28 mouse cellular contexts compared by ENCODE assay signal in genomic region chr1:78340584-78340983, GRCm38 (mm10). TPM values are rescaled to one million over a fixed set of nuclear protein-coding genes. Genes with fewer than 3 reads are reported as not detected.
"Had no signal": no experiment of that assay in that cellular context is flagged by ENCODE, and none has a peak within 500 bp of the region (broad histone marks: within the 10 kb centered on the region; RNA-seq: fewer than 3 reads in every experiment).

No protein-coding gene starts in this region.

- H3K4me3 ChIP-seq: gastrocnemius, adult 2 months; heart, embryonic 10.5 days; heart, embryonic 12.5 days; hindbrain, embryonic 10.5 days; hindbrain, embryonic 12.5 days; intestine, embryonic 15.5 days; kidney, embryonic 15.5 days; layer of hippocampus, adult 2 months; left cerebral cortex, adult 2 months; limb, embryonic 10.5 days; limb, embryonic 12.5 days had no signal

- H3K4me2 ChIP-seq: hindbrain, embryonic 12.5 days; hindbrain, embryonic 14.5 days; intestine, embryonic 15.5 days; kidney, embryonic 15.5 days; limb, embryonic 12.5 days; liver, embryonic 11.5 days had no signal

- DNase-seq: gastrocnemius, adult 2 months; gastrocnemius, postnatal 10 days; gastrocnemius, postnatal 25 days; heart, postnatal 10 days; heart, postnatal 4 days; kidney, adult 18-20 months; kidney, adult 9 months; kidney, postnatal 25 days; kidney, postnatal 4 days; liver had no signal

- H3K4me1 ChIP-seq: hindbrain, embryonic 10.5 days; hindbrain, embryonic 12.5 days had no signal

- H3K9me3 ChIP-seq: heart, embryonic 10.5 days; heart, embryonic 12.5 days; hindbrain, embryonic 10.5 days; hindbrain, embryonic 12.5 days; intestine, embryonic 15.5 days; kidney, embryonic 15.5 days; limb, embryonic 10.5 days; limb, embryonic 12.5 days had no signal

- H3K36me3 ChIP-seq: heart, embryonic 10.5 days; heart, embryonic 12.5 days; hindbrain, embryonic 10.5 days; hindbrain, embryonic 12.5 days; intestine, embryonic 15.5 days; kidney, embryonic 15.5 days; limb, embryonic 10.5 days; limb, embryonic 12.5 days had no signal

- H3K27ac ChIP-seq: gastrocnemius, adult 2 months; heart, embryonic 10.5 days; hindbrain, embryonic 10.5 days; hindbrain, embryonic 12.5 days; hindbrain, embryonic 14.5 days; intestine, embryonic 15.5 days; kidney, postnatal 0 days; layer of hippocampus, adult 2 months; left cerebral cortex, adult 2 months; limb, embryonic 10.5 days; limb, embryonic 12.5 days had no signal

- H3K9ac ChIP-seq: heart, embryonic 12.5 days; hindbrain, embryonic 12.5 days; hindbrain, embryonic 14.5 days; intestine, embryonic 15.5 days; kidney, embryonic 15.5 days; limb, embryonic 12.5 days had no signal

- ATAC-seq: hindbrain, embryonic 16.5 days; inflammation-experienced regulatory T-cells, adult 6 months; intestine, embryonic 15.5 days had no signal

- H3K27me3 ChIP-seq: heart, embryonic 12.5 days; intestine, embryonic 15.5 days; kidney, embryonic 15.5 days had no signal

RNA-seq across cellular contexts. Expression of gene Sgpp2, which starts 30.4 kb away (rescaled TPM):
- total RNA-seq: gastrocnemius, adult 2 months; gastrocnemius, postnatal 10 days; gastrocnemius, postnatal 25 days; gastrocnemius, postnatal 4 days; granulocyte monocyte progenitor cell, adult 5-6 weeks; heart, postnatal 10 days; heart, postnatal 25 days had no signal
